Mouse (Mus musculus) embryo, embryonic 11.5 days (tissue): ENCODE measurements around the gene Gm20388.

ENCODE experiments used
- DNase-seq: peaks from one replicate; pipeline ENCODE4 v3.0.0-alpha.2; 2012; ENCODE audit warnings: low read depth, low spot score

Gene Gm20388

DNA sequence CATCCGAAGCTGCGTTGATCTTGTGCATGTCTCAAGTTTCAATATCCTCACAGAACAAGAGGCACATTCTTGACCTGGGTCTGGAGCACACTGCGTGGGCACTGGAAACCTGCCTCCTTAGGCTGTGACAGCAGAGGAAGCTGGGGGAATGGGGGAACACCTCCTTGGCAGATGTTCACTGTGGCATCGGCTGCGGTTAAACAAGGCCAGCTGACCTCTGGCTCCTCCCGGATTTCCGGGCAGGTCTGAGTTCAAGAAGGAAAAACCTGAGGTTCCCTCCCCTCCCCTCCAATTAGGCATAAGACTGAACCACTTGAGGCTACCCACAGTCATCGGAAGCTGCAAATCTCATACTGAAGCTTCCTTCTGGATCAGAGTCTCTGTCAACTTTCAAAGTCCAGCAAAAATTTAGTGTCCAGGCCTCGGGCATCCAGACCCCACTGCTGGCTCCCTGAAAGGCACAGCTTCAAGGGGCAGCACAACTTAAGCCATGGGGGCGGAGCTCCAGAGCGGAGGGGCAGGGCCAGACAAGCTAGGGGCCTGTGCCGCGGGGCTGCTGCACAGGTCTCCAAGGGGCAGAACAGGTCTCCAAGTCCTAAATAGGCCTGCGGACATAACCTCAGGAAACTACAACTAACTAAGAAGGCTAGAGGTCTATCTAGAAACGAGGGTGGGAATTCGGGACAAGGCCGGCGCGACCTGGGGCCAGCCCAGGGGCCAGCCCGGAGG, 2370.1 kb downstream of the Gm20388 start:
- peak; percentile 44 for DNase-seq

DNA sequence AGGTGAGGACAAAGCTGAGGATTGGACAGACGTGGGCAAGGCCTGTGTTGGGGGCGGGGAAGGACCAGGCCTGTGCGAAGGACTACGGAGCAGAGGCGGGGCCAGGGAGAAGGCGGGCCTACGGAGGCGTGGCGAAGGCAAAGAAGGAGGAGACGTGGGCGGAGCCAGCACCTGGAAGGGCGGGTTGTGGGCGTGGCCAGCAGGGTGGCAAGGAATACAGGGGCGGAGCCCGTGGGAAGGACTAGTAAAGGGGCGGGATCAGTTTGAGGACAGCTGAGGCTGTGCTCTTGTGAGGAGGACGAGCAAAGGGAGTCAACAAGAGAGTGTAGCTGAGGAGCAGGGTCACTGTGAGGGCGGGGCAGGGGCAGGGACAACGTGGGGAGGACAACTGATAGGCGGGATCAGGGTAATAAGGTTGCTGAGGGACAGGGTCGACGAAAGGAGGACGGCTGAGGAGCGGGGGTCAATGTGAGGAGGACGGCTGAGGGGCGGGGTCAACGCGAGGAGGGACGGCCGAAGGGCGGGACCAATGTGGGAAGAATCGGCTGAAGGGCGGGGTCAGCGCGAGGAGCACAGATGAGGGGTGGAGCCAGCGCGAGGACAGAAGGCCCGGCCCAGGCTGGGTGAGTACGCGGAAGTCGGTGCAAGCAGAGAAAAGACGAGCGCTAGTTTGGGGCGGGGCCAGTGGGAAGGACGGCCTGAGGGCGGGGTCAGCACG, 2370.8 kb downstream of the Gm20388 start:
- peak; percentile 96 for DNase-seq

DNA sequence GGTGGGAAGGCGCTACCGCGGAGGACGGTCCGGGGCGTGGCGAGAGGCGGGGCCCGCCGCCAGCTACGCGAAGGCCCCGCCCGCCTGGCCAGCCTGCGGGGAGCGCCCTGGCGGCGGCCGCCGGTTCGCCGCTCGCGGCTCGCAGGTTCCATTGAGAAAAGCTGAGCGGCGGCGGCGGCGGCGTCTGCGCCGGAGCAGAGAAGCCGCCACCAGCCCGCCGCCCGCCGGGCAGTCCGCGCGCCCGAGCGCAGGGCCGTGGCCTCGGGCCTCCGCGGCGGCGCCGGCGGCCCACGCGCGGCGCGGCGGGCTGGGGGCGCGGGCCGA, 2371.4 kb downstream of the Gm20388 start, which contains the start of gene Zfpm1:
TSS of gene Zfpm1 (plus strand) at position 107 of the 324 bp plus-strand sequence.
- no peak for DNase-seq

DNA sequence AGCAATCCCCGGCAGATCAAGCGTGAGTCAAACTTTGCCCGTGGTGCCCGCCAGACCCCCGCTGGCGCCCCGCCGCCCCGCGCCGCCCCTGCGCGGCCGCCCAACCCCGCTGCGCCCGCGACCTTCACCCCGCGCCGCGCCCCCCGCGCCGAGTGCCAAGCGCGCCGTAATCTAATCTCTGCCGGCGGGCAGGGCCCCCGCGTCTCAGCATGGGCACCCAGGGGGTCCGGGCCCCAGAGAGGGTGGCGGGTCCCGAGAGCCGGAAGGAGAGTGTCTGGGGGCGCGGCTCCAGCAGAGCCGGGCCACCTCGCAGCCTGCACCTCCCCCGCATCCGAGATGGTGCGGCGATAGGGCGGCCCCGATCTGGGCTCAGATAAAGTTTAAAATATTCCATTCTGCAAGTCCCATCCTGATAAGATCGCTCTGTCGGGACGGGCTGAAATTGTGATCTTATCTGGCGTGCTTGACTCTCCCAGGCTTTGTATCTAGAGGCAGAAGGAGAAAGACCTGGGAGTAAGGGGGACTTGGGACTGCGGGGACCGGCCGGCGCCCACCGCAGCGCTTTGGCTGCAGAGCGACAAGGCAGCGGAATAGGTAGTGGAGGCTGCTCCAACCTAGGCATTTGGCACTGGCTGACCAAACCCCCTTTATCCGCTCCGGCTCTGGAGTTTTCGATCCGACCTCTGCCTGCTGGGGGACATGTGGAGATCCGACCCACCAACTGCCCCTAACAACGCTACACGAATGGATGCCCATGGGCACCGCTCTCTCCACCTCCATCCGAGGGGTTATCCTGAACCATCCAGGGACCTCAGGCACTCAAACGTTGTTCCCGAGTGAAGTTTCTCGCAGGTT, 2372.1 kb downstream of the Gm20388 start:
- no peak for DNase-seq

DNA sequence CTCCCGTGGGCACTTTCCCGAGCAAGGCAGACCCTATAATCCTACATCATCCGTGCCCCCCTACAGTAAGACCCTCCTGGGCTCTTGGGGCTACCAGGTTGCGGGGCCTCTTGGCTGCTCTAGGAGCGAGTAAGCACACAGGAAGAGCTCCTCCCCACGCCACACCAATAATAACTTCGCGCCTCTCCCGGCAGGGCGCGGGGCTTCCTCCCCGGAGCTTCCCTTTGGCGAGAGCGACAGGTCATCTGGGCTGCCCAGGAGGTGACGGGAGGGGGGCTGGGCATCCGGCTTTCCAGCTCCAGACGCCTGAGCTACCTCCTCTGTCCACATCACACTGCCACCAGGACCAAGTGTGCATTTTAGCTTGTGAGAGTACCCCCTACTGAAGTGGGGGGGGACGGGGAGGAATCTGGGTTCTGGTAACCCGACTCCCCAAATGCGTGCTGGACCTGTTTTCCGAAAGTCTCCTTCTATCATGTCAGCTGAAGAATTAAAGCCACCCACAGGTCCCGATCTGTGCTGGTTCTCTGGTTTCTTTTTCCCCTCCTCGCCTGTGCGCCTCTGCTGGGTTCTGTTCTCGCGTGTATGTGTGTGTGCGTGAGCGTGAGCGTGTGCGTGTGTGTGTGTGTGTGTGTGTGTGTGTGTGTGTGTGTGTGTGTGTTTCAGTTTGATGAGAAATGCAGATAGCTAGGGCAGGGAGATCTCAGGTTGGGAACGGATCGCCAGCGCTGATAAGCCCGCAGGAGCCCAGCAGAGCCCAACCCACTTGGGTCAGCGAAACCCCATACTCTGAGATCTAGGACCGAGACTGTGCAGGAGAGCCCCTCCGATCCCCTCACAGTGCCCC, 2372.9 kb downstream of the Gm20388 start:
- no peak for DNase-seq

DNA sequence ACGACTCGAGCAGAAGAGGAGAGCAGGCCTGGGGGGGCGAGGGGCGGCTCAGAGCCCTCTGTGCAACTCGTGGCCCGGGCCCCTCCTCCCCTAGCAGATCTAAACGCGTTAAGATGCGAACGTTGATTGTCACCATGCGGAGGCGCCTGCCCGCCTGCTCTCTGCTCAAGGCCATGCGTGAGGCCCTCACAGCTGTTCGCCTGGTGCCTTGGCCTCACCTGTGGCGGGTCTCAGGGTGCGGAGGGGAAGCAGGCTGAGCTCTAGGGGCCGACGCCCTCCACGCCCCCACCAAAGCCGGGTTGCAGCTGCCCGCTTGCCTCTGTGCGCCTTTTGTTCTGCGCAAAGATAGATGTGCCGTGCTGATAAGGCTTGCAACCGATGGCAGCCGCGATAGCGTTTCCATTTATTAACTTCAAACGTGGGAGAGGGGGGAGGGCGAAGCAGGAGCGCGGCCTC, 2373.6 kb downstream of the Gm20388 start:
- DNase-seq: no peak

DNA sequence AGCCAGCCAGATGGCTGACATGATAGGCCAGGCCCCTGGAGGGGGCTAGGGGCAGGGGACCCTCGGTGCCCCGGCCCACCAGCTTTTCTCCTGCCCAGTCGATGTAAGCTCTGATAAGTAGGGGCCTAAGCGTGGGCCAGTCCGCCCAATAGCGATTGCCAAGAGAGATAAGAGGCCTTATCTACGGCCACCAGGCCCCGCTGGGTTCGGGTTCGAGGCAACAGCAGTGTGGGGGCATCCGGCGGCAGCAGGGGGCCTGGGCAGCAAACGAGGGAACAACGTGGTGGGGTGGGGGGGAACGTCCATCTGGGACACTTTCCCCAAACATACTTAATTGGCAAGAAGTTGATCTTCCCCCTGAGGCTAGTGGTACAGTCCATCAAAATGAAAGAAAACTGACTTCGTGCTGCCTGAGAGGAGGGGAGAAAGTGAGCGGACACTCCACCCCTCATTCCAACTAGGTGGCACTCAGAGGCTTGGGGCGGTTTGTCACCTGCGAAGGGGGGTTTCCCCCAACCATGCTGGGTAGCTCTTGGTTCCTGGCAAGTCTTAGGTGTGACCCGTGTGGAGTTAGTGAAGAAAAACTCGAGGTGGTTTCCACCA, 2374.1 kb downstream of the Gm20388 start:
- DNase-seq: no peak

DNA sequence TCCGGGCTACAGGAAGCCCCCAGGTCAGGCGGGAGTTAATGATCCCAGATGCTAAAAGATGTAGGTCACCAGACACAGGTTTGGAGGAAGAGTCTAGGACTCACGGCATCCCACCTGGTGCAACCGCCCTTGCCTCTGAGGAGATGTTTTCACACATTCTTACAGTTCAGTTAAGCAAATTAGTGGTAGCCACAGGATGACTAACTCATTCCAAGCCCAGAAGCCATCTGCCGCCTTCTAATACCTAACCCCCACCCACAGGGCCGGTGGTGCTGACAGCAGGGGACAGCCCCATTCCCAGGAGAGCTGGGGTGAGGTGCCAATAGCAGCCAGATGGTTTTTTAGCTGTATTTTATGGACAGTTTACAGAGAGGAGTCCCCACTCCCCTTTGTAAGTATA, 2375.1 kb downstream of the Gm20388 start:
- no peak for DNase-seq

DNA sequence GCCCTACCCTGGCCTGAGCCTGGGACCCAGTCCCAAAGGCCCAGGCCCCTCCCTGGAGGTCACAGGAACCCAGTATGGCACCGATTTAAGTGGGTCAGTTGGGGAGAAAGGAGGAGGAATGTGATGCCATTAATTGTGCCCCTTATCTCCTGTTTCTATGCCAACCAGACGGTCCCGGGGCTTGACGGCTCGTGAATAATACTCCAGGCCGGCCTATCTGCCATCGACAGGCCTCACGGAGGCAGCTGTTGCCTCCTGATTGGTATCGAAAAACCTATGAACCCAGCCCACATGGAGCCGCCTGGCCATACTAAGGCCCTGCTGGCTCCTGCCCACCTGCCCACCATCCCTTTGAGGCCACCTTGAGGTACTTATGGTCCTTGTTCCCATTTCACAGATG, 2376.3 kb downstream of the Gm20388 start:
- DNase-seq: no peak

DNA sequence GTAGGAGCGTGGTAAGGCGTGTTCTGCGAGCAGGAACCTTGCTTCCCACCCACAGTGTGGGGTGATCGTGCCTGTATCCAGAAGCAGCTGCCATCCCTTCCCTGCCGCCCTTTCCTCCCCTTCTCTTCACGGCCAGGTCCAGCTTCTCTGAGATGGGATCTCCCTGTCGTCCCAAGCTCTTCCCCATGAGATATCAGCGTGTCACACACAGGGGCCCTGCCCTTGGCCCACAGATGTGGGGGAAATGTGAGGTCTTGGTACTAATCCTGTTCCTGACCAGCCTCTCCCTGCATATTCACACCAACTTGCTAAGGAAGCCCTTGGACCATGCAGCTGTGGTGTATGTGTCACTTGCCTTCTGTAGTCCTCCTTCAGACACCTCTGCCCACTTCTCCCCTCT, 2377.1 kb downstream of the Gm20388 start:
- no peak for DNase-seq

DNA sequence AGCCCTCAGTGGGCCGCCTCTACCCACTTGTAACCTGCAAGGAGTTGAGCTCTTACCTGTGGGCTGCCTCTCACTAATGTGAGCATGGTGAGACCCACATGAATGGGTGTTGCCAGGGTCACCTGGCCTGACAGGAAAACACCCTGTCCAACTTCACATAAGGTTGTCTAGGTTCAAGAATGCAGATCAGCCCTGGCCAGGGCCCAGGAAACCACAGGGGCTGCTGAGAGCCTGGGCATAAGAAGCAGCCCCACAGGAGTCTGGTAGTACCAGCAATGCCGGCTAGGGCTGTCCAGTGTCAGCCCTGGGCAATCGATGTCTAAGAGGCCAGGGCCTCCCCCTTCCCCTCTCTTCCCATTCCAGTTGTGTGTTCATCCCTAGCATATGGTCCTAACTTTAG, 2377.7 kb downstream of the Gm20388 start:
- no peak for DNase-seq

DNA sequence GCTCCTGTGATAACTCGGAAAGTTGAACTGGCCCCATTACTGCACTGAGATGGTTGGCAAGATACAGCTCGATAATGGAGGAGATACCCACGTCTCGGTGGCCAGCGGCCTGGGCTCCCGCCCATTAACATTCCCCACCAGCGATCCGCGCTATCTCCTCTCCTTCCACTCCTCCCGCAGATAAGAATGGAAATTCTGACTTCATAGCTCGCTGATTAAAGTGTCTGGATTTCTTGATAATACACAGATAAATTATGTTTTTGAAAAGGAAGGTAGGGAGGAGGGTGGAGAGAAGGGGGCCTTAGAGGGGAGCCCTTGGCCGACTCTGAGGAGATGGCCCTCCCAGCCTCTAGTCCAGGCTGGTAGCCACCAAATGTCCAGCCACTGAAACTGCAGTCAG, 2380.4 kb downstream of the Gm20388 start:
- DNase-seq: no peak

DNA sequence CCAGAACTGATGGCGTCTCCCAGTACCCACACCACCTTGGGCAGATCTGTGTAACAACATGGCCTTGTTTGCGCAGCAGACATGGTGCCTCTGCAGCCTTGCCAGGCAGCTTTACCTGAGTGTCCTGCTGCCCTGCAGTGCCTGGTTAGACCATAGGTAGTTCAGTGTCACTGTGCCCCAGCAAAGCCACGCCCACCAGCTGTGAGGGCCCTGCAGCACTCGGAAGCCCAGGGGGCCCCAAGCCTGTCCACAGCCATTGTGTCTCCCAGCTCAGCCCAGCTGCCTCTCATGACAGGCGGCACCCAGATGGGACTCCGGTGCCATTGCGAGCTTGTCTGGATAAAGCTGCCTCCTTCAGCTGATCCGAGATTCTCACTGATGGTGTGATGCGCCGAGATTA, 2380.9 kb downstream of the Gm20388 start:
- DNase-seq: no peak

DNA sequence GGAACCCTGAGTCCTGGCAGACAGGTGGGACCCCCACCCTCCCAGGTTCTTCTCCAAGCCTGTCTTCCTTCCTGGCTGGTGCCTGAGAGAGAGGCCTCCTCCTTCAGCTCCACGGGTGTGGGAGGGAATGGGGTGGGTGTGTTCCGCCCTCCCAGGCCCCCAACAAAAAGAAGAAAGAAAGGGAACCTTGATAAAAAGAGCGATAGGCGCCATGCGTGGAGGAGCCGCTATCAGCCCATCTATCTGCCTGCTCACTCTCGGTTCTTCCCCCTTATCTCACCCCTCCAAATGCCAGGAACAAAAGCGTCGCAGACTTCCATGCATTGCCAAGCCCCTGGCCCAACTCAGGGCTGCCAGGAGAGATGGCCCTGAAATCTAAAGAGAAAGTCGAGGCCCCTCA, 2382.8 kb downstream of the Gm20388 start:
- DNase-seq: no peak

DNA sequence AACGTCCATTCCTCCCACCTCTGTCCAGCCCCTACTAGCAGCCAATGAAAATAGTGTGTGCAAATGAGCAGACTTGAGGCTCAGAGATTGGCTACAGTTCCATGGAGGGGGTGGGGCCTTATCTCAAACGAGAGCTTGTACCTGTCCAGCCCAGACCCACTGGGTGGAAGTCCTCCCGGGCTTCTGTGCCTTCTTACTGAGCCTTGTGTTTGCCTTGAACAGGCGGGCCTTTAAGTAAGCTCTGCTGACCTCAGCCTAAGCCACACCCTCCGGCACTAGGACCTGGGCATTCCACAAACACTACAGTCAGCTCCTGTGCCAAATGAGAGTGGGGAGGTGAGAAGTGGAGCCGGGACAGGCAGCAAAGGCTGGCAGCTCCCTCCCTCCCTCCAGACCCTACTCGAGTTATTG, 2383.6 kb downstream of the Gm20388 start:
- DNase-seq: peak; percentile 67

DNA sequence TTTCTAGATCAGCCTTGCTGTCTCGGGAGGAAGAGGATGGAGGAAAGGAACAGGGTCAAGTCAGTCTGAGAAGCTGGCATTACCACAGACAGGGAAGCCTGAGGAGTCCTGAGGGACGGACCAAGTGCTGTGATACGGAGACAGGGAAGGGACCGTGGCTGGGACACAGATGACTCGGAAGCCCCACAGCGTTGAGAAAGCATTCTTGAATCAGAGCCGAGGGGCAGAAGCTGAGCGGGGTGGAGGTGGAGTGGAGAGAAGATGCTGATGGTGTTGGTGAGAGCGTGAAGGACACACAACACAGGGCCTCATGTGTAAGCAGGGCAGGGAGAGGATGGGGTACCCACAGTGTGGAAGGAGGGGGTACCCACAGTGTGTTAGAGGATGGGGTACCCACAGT, 2384.7 kb downstream of the Gm20388 start:
- no peak for DNase-seq

DNA sequence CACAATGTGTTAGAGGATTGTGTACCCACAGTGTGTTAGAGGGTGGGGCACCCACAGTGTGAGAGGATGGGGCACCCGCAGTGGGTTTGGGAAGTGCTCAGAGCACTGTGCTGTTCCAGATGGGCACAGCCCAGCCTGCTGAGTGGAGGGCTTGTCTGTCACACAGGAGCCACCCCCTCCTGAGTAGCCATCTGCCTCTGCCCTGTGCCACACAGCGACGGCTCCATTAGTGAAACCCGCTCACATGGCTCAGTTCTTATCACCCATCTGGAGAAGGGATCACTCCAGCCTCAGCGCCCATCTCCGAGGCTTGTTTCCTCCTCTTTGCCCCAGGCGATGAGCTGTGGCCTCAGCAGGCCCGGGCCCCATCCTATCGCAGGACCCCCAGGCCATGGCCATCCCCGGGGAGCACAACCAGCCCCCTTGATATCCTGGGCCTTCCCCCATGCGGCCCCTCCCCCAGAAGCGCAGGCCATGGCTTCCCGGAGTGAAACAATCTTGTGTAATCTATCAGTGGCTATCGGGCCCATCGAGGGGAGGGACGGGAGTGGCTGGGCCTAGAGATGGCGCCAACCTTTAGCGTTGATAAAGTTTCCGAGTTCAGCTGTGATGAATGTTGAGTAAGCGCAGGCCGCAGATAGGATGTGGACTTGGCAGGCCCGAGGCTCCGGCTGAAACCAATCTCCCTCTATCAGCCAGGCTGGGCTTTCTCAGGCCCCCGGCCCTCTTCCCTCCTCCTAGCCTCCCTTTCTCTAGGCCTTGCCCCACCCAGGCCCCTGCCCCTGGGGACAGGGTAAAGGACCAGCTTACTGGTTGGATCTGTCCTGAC, 2385.7 kb downstream of the Gm20388 start:
- no peak for DNase-seq

DNA sequence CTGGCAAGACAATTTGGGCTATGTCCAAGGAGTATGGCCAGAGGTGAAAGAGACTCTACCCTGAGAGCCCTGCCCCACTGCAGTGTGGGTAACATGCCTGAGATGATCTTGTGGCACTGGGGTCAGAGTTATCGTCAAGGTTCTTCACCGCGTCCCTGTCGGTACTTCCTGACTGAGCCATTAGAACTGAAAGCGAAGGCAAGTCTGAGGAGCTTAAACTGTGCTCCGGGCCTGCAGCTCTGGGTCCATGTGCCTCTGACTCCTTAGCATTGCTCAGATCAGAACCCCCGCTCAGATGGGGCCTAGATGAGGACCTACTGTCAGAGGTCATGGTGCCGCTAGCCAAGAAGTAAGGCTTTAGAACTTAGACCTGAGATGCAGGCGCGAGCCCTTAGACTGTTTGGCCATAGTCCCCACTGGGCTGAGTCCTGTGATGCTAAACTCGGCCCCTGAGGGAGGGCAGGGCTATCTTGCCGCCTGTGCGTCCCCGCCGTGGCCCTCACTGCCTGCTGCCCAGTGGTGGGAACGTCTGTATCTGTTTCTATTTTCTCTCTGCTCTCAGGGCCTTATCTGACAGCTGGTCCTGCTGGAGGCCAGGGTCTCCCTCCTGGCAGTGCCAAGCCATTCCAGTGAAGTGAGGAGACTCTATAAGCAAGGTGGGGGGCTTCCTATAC, 2389.1 kb downstream of the Gm20388 start:
- no peak for DNase-seq

DNA sequence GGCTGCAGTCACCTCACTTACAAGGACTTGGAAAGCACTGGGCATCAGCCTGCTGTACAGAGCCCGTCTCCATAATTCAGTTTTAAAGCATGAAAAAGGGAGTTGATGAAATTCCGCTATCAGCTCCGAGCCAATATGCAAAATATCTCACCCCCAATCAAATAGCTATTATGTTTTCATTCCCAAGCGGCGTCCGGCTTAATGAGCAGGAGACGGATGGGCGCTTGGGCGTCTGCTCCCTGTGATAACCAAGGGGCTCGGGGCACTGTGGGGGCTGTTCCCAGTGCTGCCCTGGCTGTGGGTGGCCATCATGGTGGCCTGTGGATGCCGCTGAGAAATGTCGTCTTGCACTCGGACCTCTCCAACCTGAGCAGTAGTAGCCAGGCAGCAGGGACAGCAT, 2390.4 kb downstream of the Gm20388 start:
- no peak for DNase-seq

DNA sequence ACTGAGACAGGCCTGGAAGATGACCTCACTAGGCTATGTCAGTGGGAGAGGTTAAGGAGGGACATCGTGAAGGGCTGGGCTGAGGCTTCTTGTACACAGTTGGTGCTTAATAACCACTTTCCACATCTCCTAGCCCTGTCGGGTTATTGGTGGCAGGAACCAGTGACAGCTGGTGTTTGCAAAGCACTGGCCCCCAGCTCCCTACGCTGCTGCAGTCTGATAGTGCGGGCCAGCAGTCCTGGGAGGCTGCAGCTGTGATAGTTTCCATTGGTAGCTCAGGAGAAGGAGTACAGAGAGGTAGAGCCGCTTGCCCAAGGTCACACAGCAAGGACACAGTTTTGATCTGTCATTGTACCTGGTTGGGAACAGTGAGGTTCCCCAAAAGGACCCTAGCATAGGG, 2391.2 kb downstream of the Gm20388 start:
- no peak for DNase-seq
